Mouse (Mus musculus) CH12.LX (cell line): ENCODE data around the gene Chuk. TPM values are rescaled to one million over a fixed set of nuclear protein-coding genes. Genes with fewer than 3 reads are reported as not detected.

Experiments
- DNase-seq: peaks from one replicate; pipeline ENCODE4 v3.0.0-alpha.2; 2013; ENCODE audit errors: extremely low read depth
- H3K27ac ChIP-seq: 2 replicates; pipeline ENCODE4 v1.5.1; 2012; ENCODE audit warnings: low read depth, mild to moderate bottlenecking, control low read depth, moderate library complexity; ENCODE audit not compliant: insufficient read depth
- H3K27me3 ChIP-seq: replicated peaks from 2 replicates; pipeline ENCODE3; 2012; ENCODE audit warnings: inconsistent platforms
- H3K36me3 ChIP-seq, 2 experiments: replicated peaks in 1 of 2; 2 replicates each; pipeline versions ENCODE3 to v1.6.1; 2012; ENCODE audit warnings: inconsistent platforms in 1 of 2, low read length in 1 of 2, mild to moderate bottlenecking in 1 of 2, mixed read lengths in 1 of 2, moderate library complexity in 1 of 2; ENCODE audit not compliant: control insufficient read depth in 1 of 2, insufficient read depth in 1 of 2
- H3K4me1 ChIP-seq, 2 experiments: 2 replicates each; pipeline ENCODE4 v1.6.1; 2012; ENCODE audit warnings: inconsistent platforms in 1 of 2, moderate library complexity in 1 of 2; ENCODE audit not compliant: insufficient read depth in 2 of 2, control insufficient read depth in 1 of 2
- H3K4me2 ChIP-seq: 2 replicates; pipeline ENCODE4 v1.6.1; 2012; ENCODE audit warnings: low read depth, mild to moderate bottlenecking, control low read depth; ENCODE audit not compliant: poor library complexity, insufficient read depth, severe bottlenecking
- H3K4me3 ChIP-seq, 3 experiments: fragments of 150-350 bp in 1 of 3; sonication (generic) in 1 of 3; replicated peaks in 1 of 3; 2 replicates each; pipeline versions ENCODE3 to v1.5.1; 2011 to 2012; ENCODE audit warnings: low read depth in 2 of 3, low read length in 2 of 3, mild to moderate bottlenecking in 2 of 3, moderate library complexity in 2 of 3, control low read depth in 1 of 3, improper control_type of control experiment in 1 of 3, inconsistent platforms in 1 of 3, mixed read lengths in 1 of 3; ENCODE audit not compliant: poor library complexity in 1 of 3
- H3K79me2 ChIP-seq: replicated peaks from 2 replicates; pipeline ENCODE4 v1.6.1; 2012; ENCODE audit warnings: mild to moderate bottlenecking, moderate library complexity; ENCODE audit not compliant: control insufficient read depth, poor library complexity, insufficient read depth, severe bottlenecking; ENCODE audit errors: extremely low read depth
- H3K9ac ChIP-seq: 2 replicates; pipeline ENCODE4 v1.6.1; 2012; ENCODE audit warnings: low read depth, mild to moderate bottlenecking, control low read depth, moderate library complexity; ENCODE audit not compliant: insufficient read depth
- H3K9me3 ChIP-seq: replicated peaks from 2 replicates; pipeline ENCODE3; 2012; ENCODE audit warnings: low read length, inconsistent platforms, mixed read lengths
- BHLHE40 ChIP-seq: IDR thresholded peaks from 2 replicates; pipeline ENCODE4 v1.6.1; 2011; ENCODE audit warnings: mild to moderate bottlenecking, low read depth, low read length, improper control_type of control experiment
- CHD1 ChIP-seq: IDR thresholded peaks from 2 replicates; pipeline ENCODE4 v1.6.1; 2012; ENCODE audit warnings: low read depth, low read length, improper control_type of control experiment, inconsistent platforms
- E2F4 ChIP-seq: IDR thresholded peaks from 2 replicates; pipeline ENCODE4 v1.6.1; 2011; ENCODE audit warnings: low read depth, low read length, improper control_type of control experiment; ENCODE audit not compliant: insufficient replicate concordance
- EP300 ChIP-seq: IDR thresholded peaks from 2 replicates; pipeline ENCODE4 v1.6.1; 2011; ENCODE audit warnings: low read length, improper control_type of control experiment
- ETS1 ChIP-seq: conservative IDR thresholded peaks from 2 replicates; pipeline ENCODE4 v1.6.1; 2012; ENCODE audit warnings: low read depth, mild to moderate bottlenecking, inconsistent platforms, low read length, improper control_type of control experiment, moderate library complexity
- GABPA ChIP-seq: IDR thresholded peaks from 2 replicates; pipeline ENCODE4 v1.6.1; 2012; ENCODE audit warnings: low read depth, low read length, improper control_type of control experiment, inconsistent platforms; ENCODE audit not compliant: insufficient replicate concordance
- JUN ChIP-seq: IDR thresholded peaks from 2 replicates; pipeline ENCODE4 v1.6.1; 2011; ENCODE audit warnings: low read depth, mild to moderate bottlenecking, low read length, improper control_type of control experiment, moderate library complexity; ENCODE audit not compliant: insufficient read depth
- JUND ChIP-seq: conservative IDR thresholded peaks from 2 replicates; pipeline ENCODE4 v1.6.1; 2011; ENCODE audit warnings: low read depth, low read length, improper control_type of control experiment
- KAT2A ChIP-seq: IDR thresholded peaks from 2 replicates; pipeline ENCODE4 v1.6.1; 2012; ENCODE audit warnings: low read length, improper control_type of control experiment, inconsistent platforms; ENCODE audit not compliant: insufficient replicate concordance
- MAFK ChIP-seq: IDR thresholded peaks from 2 replicates; pipeline ENCODE4 v1.6.1; 2011; ENCODE audit warnings: low read length, improper control_type of control experiment; ENCODE audit not compliant: insufficient replicate concordance
- MAX ChIP-seq: IDR thresholded peaks from 2 replicates; pipeline ENCODE4 v1.6.1; 2011; ENCODE audit warnings: low read length, improper control_type of control experiment
- MAZ ChIP-seq: IDR thresholded peaks from 2 replicates; pipeline ENCODE4 v1.6.1; 2012; ENCODE audit warnings: low read depth, mild to moderate bottlenecking, inconsistent platforms, low read length, improper control_type of control experiment, moderate library complexity
- MEF2A ChIP-seq: IDR thresholded peaks from 2 replicates; pipeline ENCODE4 v1.6.1; 2014; ENCODE audit warnings: low read depth, mild to moderate bottlenecking, inconsistent platforms, low read length, improper control_type of control experiment, borderline replicate concordance
- RAD21 ChIP-seq: IDR thresholded peaks from 2 replicates; pipeline ENCODE4 v1.6.1; 2011; ENCODE audit warnings: low read depth, mild to moderate bottlenecking, low read length, improper control_type of control experiment, moderate library complexity
- SMC3 ChIP-seq: IDR thresholded peaks from 2 replicates; pipeline ENCODE4 v1.6.1; 2011; ENCODE audit warnings: low read depth, low read length, improper control_type of control experiment
- TBP ChIP-seq: conservative IDR thresholded peaks from 2 replicates; pipeline ENCODE4 v1.6.1; 2011; ENCODE audit warnings: low read depth, low read length, improper control_type of control experiment
- UBTF ChIP-seq: IDR thresholded peaks from 2 replicates; pipeline ENCODE4 v1.6.1; 2012; ENCODE audit warnings: low read depth, mild to moderate bottlenecking, inconsistent platforms, low read length, improper control_type of control experiment, moderate library complexity
- USF1 ChIP-seq: IDR thresholded peaks from 2 replicates; pipeline ENCODE4 v1.6.1; 2014; ENCODE audit warnings: low read depth, mild to moderate bottlenecking, inconsistent platforms, low read length, improper control_type of control experiment
- USF2 ChIP-seq: conservative IDR thresholded peaks from 2 replicates; pipeline ENCODE4 v1.6.1; 2011; ENCODE audit warnings: low read depth, low read length, improper control_type of control experiment
- dilution Hi-C: fragments of 300-500 bp; cut with MboI; formaldehyde crosslinking; loops from 2 replicates; pipeline ENCODE4 v1.14.3; 2020; ENCODE audit warnings: low sequenced_read_pairs; ENCODE audit not compliant: extremely low pct_unique_long_range_greater_than_20kb, extremely low pct_ligation_motif_present
- in situ Hi-C: fragments of 300-500 bp; cut with MboI; formaldehyde crosslinking; loops from 3 replicates; pipeline ENCODE4 v1.14.3; 2019; ENCODE audit warnings: low sequenced_read_pairs, low pct_ligation_motif_present, low pct_unique_long_range_greater_than_20kb, mixed read lengths
- polyA plus RNA-seq: library from polyadenylated mRNA; unstranded; fragments of >175 nt; gene quantifications from 2 replicates; pipeline ENCODE4 v1.2.1, GENCODE M21; 2012; ENCODE audit warnings: low read depth; ENCODE audit not compliant: insufficient read length
- total RNA-seq, 2 experiments: library from RNA; depleted of rRNA; stranded (reverse); fragments of 300-350 nt in 1 of 2; fragments of >200 nt in 1 of 2; gene quantifications; 2 replicates each; pipeline ENCODE4 v1.2.3; 2012 to 2014

Gene Chuk
- total and polyA plus RNA-seq, 3 experiments = 36.9 to 82.4 (median 42.7) TPM

GRCm38 (mm10) chr19:44107661-44108521, 611 bp upstream of the Chuk start:
- Histone ChIP-seq H3K9ac (peak overlapping the region; percentile 97), H3K36me3 (peaks cover 13 to 47% of the 10 kb centered on the region in 2 experiments)
- dilution Hi-C loops = no loop called here
- TF ChIP-seq BHLHE40 = no peak
- no peak for TF ChIP-seq MEF2A
- no peak for TF ChIP-seq GABPA
- no peak for TF ChIP-seq USF2
- TF ChIP-seq EP300 = no peak
- no peak for TF ChIP-seq JUND
- TF ChIP-seq RAD21 = no peak
- no peak for TF ChIP-seq MAZ
- TF ChIP-seq KAT2A = no peak
- no peak for TF ChIP-seq USF1
- TF ChIP-seq MAFK = peak; percentile 36; the same call in 1 of the 2 replicates
- TF ChIP-seq ETS1 = no peak
- peak; percentile 15; the same call in 1 of the 2 replicates for TF ChIP-seq CHD1
- TF ChIP-seq UBTF = no peak
- TF ChIP-seq MAX = no peak
- no peak; the same call in 1 of the 2 replicates for TF ChIP-seq TBP
- TF ChIP-seq, all 38 proteins: peak for 2
- no peak for DNase-seq
- no peaks in the 10 kb centered on the region for H3K27me3 ChIP-seq
- H3K4me1 ChIP-seq = peaks cover 6 to 35% of the 10 kb centered on the region in 2 experiments
- H3K4me2 ChIP-seq = peak overlapping the region; percentile 83
- H3K9me3 ChIP-seq = no peaks in the 10 kb centered on the region
- in situ Hi-C loops = no loop called here
- H3K27ac ChIP-seq = no peak overlapping the region
- peak overlapping the region; percentile 95 to 100 (median 97) for H3K4me3 ChIP-seq
- peaks cover 29% of the 10 kb centered on the region for H3K79me2 ChIP-seq

- Histone ChIP-seq H3K4me2 (no peak overlapping the region), H3K36me3 (peaks cover 12 to 39% of the 10 kb centered on the region in 2 experiments), H3K4me1 (peaks cover 6 to 35% of the 10 kb centered on the region in 2 experiments), H3K27me3 (no peaks in the 10 kb centered on the region), H3K9me3 (no peaks in the 10 kb centered on the region), H3K79me2 (peaks cover 36% of the 10 kb centered on the region)
- no peak for DNase-seq
- dilution Hi-C loops = no loop called here
- TF ChIP-seq RAD21 (no peak), MAX (no peak), JUN (no peak), MAZ (no peak), SMC3 (no peak), E2F4 (no peak)
- TF ChIP-seq, all 38 proteins: peak for 0
- in situ Hi-C loops = no loop called here
- Histone ChIP-seq H3K4me3 (no peak overlapping the region), H3K9ac (no peak overlapping the region), H3K27ac (no peak overlapping the region)
Observed at GRCm38 (mm10) chr19:44104393-44104792, 2.9 kb downstream of the Chuk start.
